Mouse (Mus musculus): ENCODE measurements around the gene Ubac2.
A peak's percentile ranks its signal among the peaks of the same experiment; 100 is the strongest.
"Not testable (repeated sequence)": the region's sequence is repeated elsewhere in the genome, so short reads cannot be mapped to it uniquely, and the experiment has no call there.

Ubac2 gene

GRCm38 (mm10) chr14:122048816-122049215 is 170.4 kb downstream of the Ubac2 start:
- DNase-seq (ENCODE audit: low spot score), result no peak

- no peak for DNase-seq (ENCODE audit: low spot score)
These were observed 174.6 kb downstream of the Ubac2 start for GRCm38 (mm10) chr14:122052896-122053635.

GRCm38 (mm10) chr14:122056871-122057270 is 178.5 kb downstream of the Ubac2 start:
- DNase-seq (ENCODE audit: low spot score), result no peak

GRCm38 (mm10) chr14:122057941-122058346 is 179.5 kb downstream of the Ubac2 start:
- DNase-seq (ENCODE audit: low spot score), result no peak

GRCm38 (mm10) chr14:122060642-122061041 is 182.2 kb downstream of the Ubac2 start:
- peak; percentile 71 for DNase-seq (ENCODE audit: low spot score)

- DNase-seq (ENCODE audit: low spot score), result no peak
These were observed 183.0 kb downstream of the Ubac2 start for GRCm38 (mm10) chr14:122061376-122061775.

GRCm38 (mm10) chr14:122062411-122063090 is 184.1 kb downstream of the Ubac2 start:
- no peak for DNase-seq (ENCODE audit: low spot score)

- no peak for DNase-seq (ENCODE audit: low spot score)
These were observed 185.2 kb downstream of the Ubac2 start for GRCm38 (mm10) chr14:122063599-122063998.

- peak; percentile 30 for DNase-seq (ENCODE audit: low spot score)
These were observed 186.1 kb downstream of the Ubac2 start for GRCm38 (mm10) chr14:122064519-122064918.

GRCm38 (mm10) chr14:122066243-122066642 is 187.8 kb downstream of the Ubac2 start:
- DNase-seq (ENCODE audit: low spot score), result no peak

- not testable (repeated sequence) for DNase-seq (ENCODE audit: low spot score)
These were observed 189.6 kb downstream of the Ubac2 start for GRCm38 (mm10) chr14:122068036-122068435.

- no peak for DNase-seq (ENCODE audit: low spot score)
These were observed 190.6 kb downstream of the Ubac2 start for GRCm38 (mm10) chr14:122068801-122069695.

GRCm38 (mm10) chr14:122069948-122070347 is 191.5 kb downstream of the Ubac2 start:
- DNase-seq (ENCODE audit: low spot score), result no peak
